Mouse (Mus musculus): ENCODE measurements at regions not wholly inside any gene's neighbourhood (a gene's known extent, or its start where the extent isn't known, plus 50 kb on each side); places are given as distances from the start of the nearest gene placed in this dataset.

DNA sequence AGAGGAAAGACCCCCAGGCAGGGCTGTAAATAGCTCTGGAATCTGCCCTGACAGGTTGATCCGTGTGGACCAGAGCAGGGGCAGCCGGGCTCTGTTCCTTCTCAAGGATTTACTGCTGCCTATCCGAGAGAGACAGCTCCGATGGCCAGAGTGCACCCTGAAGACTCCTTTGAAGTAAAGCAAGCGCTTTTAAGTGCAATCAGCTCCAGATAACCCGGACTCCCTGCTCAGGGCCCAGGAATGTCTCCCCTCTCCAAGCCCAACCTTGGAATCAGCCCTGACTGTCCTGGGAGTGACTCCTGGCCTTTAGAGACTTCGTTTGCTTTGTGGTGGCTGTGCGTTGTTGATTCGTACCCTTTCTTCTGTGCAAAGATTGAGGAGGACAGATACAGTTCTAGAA lies 73.2 kb upstream of the Podxl start:
- TF ChIP-seq CTCF (IDR thresholded peaks at IDR 0.05; ENCODE audit: borderline replicate concordance, extremely low read depth, insufficient read depth, insufficient read length) (no peak), POLR2A (IDR thresholded peaks at IDR 0.05; ENCODE audit: borderline replicate concordance, extremely low read depth, insufficient read depth, insufficient read length, poor library complexity, severe bottlenecking) (no peak)
